29 mouse cellular contexts compared by ENCODE assay signal in the genomic region with DNA sequence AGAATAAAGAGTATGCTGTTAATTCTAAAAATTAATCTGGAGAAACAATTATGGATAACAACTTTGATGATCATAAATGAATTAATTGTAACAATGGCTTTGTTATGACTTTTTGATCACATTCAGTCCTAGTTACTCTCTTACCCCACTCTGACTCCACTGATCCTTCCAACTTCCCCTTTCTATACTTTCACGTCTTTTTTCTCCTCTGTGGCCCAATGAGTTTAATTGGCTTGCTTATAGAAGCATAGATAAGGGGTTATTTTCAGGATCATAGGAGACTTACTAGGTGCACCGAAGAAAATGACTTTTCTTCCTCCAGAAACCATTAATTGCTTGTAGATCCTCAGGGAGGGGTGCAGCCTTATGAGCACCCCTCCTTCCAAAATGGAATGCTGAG. TPM values are rescaled to one million over a fixed set of nuclear protein-coding genes. Genes with fewer than 3 reads are reported as not detected.
DNase-seq lines count a peak whose midpoint lies in the region; ATAC-seq and TF ChIP-seq lines count a peak whose summit lies in the region.
"Had no signal": no experiment of that assay in that cellular context is flagged by ENCODE, and none has a peak within 500 bp of the region (broad histone marks: within the 10 kb centered on the region; RNA-seq: fewer than 3 reads in every experiment).

No protein-coding gene starts in this region.

- no peak for ATAC-seq in heart, embryonic 11.5 days (replicated peaks; ENCODE audit: insufficient number of reproducible peaks, low FRiP score, low TSS enrichment)
- ATAC-seq: activated CD4-positive, CD25-positive, alpha-beta regulatory T cell, adult 4 months; CD4-positive, CD25-positive, alpha-beta regulatory T cell, adult 4 months; Patski had no signal

- no peaks in the 10 kb centered on the region for H3K36me3 ChIP-seq in heart, embryonic 11.5 days (ENCODE audit: control insufficient read depth, insufficient read depth, low read length)
- no peaks in the 10 kb centered on the region for H3K36me3 ChIP-seq in MEL (ENCODE audit: control insufficient read depth in 1 of 2, insufficient read depth in 2 of 2, low read length in 2 of 2)
- H3K36me3 ChIP-seq: G1E had no signal

- H3K4me2 ChIP-seq in heart, embryonic 11.5 days: no peak overlapping the region

- WGBS in heart, embryonic 11.5 days (ENCODE audit: insufficient replicate concordance): 82% methylated on average over 2 of the region's 2 CpGs

- H3K79me2 ChIP-seq in MEL (ENCODE audit: control insufficient read depth, insufficient read depth, low read length, poor library complexity): no peaks in the 10 kb centered on the region

- no peak for TF ChIP-seq CTCF in MEL (IDR thresholded peaks at IDR 0.05 in 2 of 3, conservative IDR thresholded peaks at IDR 0.05 in 1 of 3; ENCODE audit: control insufficient read depth in 1 of 3, insufficient read depth in 1 of 3, low read depth in 2 of 3, low read length in 3 of 3, poor library complexity in 1 of 3, severe bottlenecking in 1 of 3)

- 0 out of 2 replicates have a peak, but pooled peaks cover 3% of the 10 kb centered on the region for H3K9me3 ChIP-seq in heart, embryonic 11.5 days (replicated peaks; ENCODE audit: control insufficient read depth, low read length)
- H3K9me3 ChIP-seq in MEL (replicated peaks; ENCODE audit: insufficient read depth, low read length): no peaks in the 10 kb centered on the region
- H3K9me3 ChIP-seq: G1E had no signal

- peaks cover 4% of the 10 kb centered on the region; the same call in 1 of the 2 replicates for H3K4me1 ChIP-seq in heart, embryonic 11.5 days (ENCODE audit: control insufficient read depth, insufficient read depth, low read length)
- no peaks in the 10 kb centered on the region for H3K4me1 ChIP-seq in MEL (ENCODE audit: control insufficient read depth in 1 of 2, insufficient read depth in 2 of 2, low read length in 2 of 2)

- no peaks in the 10 kb centered on the region for H3K27me3 ChIP-seq in heart, embryonic 11.5 days (ENCODE audit: control insufficient read depth, insufficient read depth, low read length)
- peaks cover 0 to 3% of the 10 kb centered on the region in 2 experiments; a peak in 1 of 4 replicates for H3K27me3 ChIP-seq in MEL (ENCODE audit: control insufficient read depth in 1 of 2, insufficient read depth in 2 of 2, low read length in 2 of 2)
- H3K27me3 ChIP-seq: CH12.LX had no signal

- H3K27ac ChIP-seq in heart, embryonic 11.5 days (ENCODE audit: low read depth, low read length): no peak overlapping the region
- no peak overlapping the region for H3K27ac ChIP-seq in MEL (ENCODE audit: control insufficient read depth, low read depth, low read length)

- peak; percentile 37 for DNase-seq in heart, adult 11 months
- peak; percentile 20 for DNase-seq in A20 (ENCODE audit: low read depth, low spot score)
- peak; percentile 65 for DNase-seq in MEL (ENCODE audit: low read depth, low spot score)
- DNase-seq in MEL-GATA-1-ER (ENCODE audit: extremely low read depth, low read depth): peak; percentile 65
- DNase-seq in kidney, adult 9 months: no peak
- DNase-seq in adrenal gland, postnatal 10 days: no peak
- DNase-seq in layer of hippocampus, postnatal 25 days (ENCODE audit: extremely low spot score in 1 of 2, low spot score in 1 of 2): no peak
- DNase-seq: adrenal gland, adult 2 months; adrenal gland, adult 8-10 months; adrenal gland, postnatal 14 days; adrenal gland, postnatal 25 days; adrenal gland, postnatal 36 days; B cell, adult 2 months; cerebellum, adult 11 months; cerebellum, adult 11-12 months; cerebellum, adult 18-20 months; cerebellum, adult 2 months; cerebellum, adult 8-10 months; cerebellum, adult 9-10 months had no signal

- TF ChIP-seq POLR2A in MEL (IDR thresholded peaks at IDR 0.05; ENCODE audit: control insufficient read depth in 1 of 2, insufficient read depth in 1 of 2, low read depth in 1 of 2, low read length in 2 of 2, poor library complexity in 1 of 2): no peak

- H3K9ac ChIP-seq in heart, embryonic 11.5 days (ENCODE audit: low read depth, low read length): no peak overlapping the region
- no peak overlapping the region for H3K9ac ChIP-seq in MEL (ENCODE audit: control insufficient read depth, low read depth, low read length, poor library complexity, severe bottlenecking)

- TF ChIP-seq RAD21 in MEL (IDR thresholded peaks at IDR 0.05; ENCODE audit: low read depth, low read length): no peak

- no peak overlapping the region for H3K4me3 ChIP-seq in heart, embryonic 11.5 days (ENCODE audit: low read depth, low read length)
- no peak overlapping the region for H3K4me3 ChIP-seq in MEL (ENCODE audit: control insufficient read depth in 1 of 2, insufficient read depth in 1 of 2, low read depth in 2 of 2, low read length in 2 of 2)

- TF ChIP-seq EP300 in MEL (IDR thresholded peaks at IDR 0.05; ENCODE audit: low read depth in 1 of 2, low read length in 2 of 2): no peak

TF ChIP-seq in MEL, 35 proteins besides CTCF, POLR2A, EP300 and RAD21:
- no peak for TF ChIP-seq JUND (IDR thresholded peaks at IDR 0.05; ENCODE audit: low read depth, low read length)
- TF ChIP-seq GATA1 (IDR thresholded peaks at IDR 0.05; ENCODE audit: low read depth, low read length): peak; percentile 18; the same call in 1 of the 2 replicates
TF ChIP-seq in MEL: peak in this region for 1.

RNA-seq across cellular contexts. Expression of gene Gja8, which starts 16.9 kb away (rescaled TPM):
- polyA plus RNA-seq in heart, embryonic 11.5 days (2014; fragmentation: Nextera tagmentation; extraction: Ambion mirVana): not detected in 2 replicates
- total RNA-seq in MEL (2012; rRNA removed): 0.04 TPM in 1 of 2 replicates, not detected in the other
- polyA plus RNA-seq in MEL (2012; ENCODE audit: insufficient read depth in 1 of 2, insufficient read length in 2 of 2, low read depth in 1 of 2, low replicate concordance in 2 of 2, missing spikeins in 1 of 2): under 1 TPM in 1 of 2 experiments, not detected in 1; 0.04 TPM
- total RNA-seq in adrenal gland, postnatal 10 days (2021): not detected
- total RNA-seq in layer of hippocampus, postnatal 25 days (2021): not detected
- total RNA-seq: adrenal gland, adult 18-20 months; adrenal gland, adult 2 months; adrenal gland, adult 8-10 months; adrenal gland, postnatal 14 days; adrenal gland, postnatal 25 days; adrenal gland, postnatal 36 days; adrenal gland, postnatal 4 days; CH12.LX had no signal
- polyA plus RNA-seq: adrenal gland, adult 2 months; brain, embryonic 14.5 days; C2C12; CD4-positive, CD25-positive, alpha-beta regulatory T cell, adult 4 months; cerebellum, adult 2 months; G1E had no signal

RNA-seq across cellular contexts. Expression of gene Gpr89, which starts 37.6 kb away (rescaled TPM):
- 33.1 and 35.9 TPM in 2 replicates for polyA plus RNA-seq in heart, embryonic 11.5 days (2014; fragmentation: Nextera tagmentation; extraction: Ambion mirVana)
- total RNA-seq in MEL (2012; rRNA removed): 56.7 and 69.9 TPM in 2 replicates
- 10 to 100 TPM in 1 of 2 experiments, not detected in 1; 56.7 TPM for polyA plus RNA-seq in MEL (2012; ENCODE audit: insufficient read depth in 1 of 2, insufficient read length in 2 of 2, low read depth in 1 of 2, low replicate concordance in 2 of 2, missing spikeins in 1 of 2)
- 10 to 100 TPM; 27.7 to 31.2 TPM for total RNA-seq in adrenal gland, postnatal 10 days (2021)
- total RNA-seq in layer of hippocampus, postnatal 25 days (2021): 10 to 100 TPM; 39.3 to 46.1 TPM

RNA-seq across cellular contexts. Expression of gene Gja5, which starts 38.2 kb away (rescaled TPM):
- 34.7 and 65.9 TPM in 2 replicates for polyA plus RNA-seq in heart, embryonic 11.5 days (2014; fragmentation: Nextera tagmentation; extraction: Ambion mirVana)
- 0.07 and 0.08 TPM in 2 replicates for total RNA-seq in MEL (2012; rRNA removed)
- polyA plus RNA-seq in MEL (2012; ENCODE audit: insufficient read depth in 1 of 2, insufficient read length in 2 of 2, low read depth in 1 of 2, low replicate concordance in 2 of 2, missing spikeins in 1 of 2): under 1 TPM in 1 of 2 experiments, not detected in 1; 0.03 TPM
- 1 to 10 TPM; 3.9 to 4.4 TPM for total RNA-seq in adrenal gland, postnatal 10 days (2021)
- 1 to 10 TPM in 1 of 2 experiments, under 1 TPM in 1; 0.70 to 1.2 TPM for total RNA-seq in layer of hippocampus, postnatal 25 days (2021)
- total RNA-seq: CH12.LX had no signal
- polyA plus RNA-seq: CD4-positive, CD25-positive, alpha-beta regulatory T cell, adult 4 months had no signal

Comparison
In these comparisons a context has a peak if more than half of its experiments do, and no peak if none do; other contexts are left out.
1. DNase-seq: peak in heart, adult 11 months (single experiment), A20 (single experiment), MEL (single experiment) and MEL-GATA-1-ER (single experiment); none in kidney, adult 9 months (single experiment), adrenal gland, postnatal 10 days (single experiment) and layer of hippocampus, postnatal 25 days (0 of 2).